Mouse (Mus musculus): ENCODE measurements at regions not wholly inside any gene's neighbourhood (a gene's known extent, or its start where the extent isn't known, plus 50 kb on each side); places are given as distances from the start of the nearest gene placed in this dataset.

DNA sequence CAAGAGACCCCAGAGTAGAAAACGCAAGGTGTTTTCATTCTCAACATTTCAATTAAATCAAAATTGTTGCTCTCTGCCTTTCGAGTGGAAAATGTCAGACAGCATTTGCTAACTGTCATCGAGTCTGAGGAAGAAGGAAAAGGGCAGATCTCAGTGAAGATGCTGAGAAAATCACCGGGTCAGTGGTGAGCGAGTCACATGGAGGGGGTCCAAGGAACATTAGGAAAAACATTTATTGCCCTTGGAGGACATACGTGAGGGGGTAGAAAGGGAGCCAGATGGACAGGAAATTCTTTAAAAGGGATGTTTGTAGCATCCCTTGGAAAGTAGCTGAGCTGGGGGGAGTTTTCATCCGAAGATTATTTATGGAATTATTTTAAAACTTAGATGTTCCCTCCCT lies 425.4 kb upstream of the Rgma start:
- no peak for TF ChIP-seq CTCF (IDR thresholded peaks at IDR 0.05; ENCODE audit: insufficient read depth, low read depth, low read length)
- no peak for TF ChIP-seq POLR2A (IDR thresholded peaks at IDR 0.05; ENCODE audit: insufficient read depth, low read depth, low read length)
